Mouse (Mus musculus): Measurements from ENCODE around the gene Selenoo.

Selenoo gene

GRCm38 (mm10) chr15:89126622-89127021, 37.7 kb downstream of the Selenoo start:
- DNase-seq (ENCODE audit: low spot score in 2 of 2), result peak in 1 of 2 experiments; percentile 34

- peak in 1 of 2 experiments; percentile 42 for DNase-seq (ENCODE audit: low spot score in 2 of 2)
Measured at GRCm38 (mm10) chr15:89127364-89127940, 38.6 kb downstream of the Selenoo start.

GRCm38 (mm10) chr15:89128382-89129350, 39.8 kb downstream of the Selenoo start, which contains the start of gene Hdac10:
Gene Hdac10, minus strand, starts transcription at chr15:89128700.
- peak; percentile 84 to 87 for DNase-seq (ENCODE audit: low spot score in 2 of 2)

GRCm38 (mm10) chr15:89130245-89130644, 41.4 kb downstream of the Selenoo start:
- no peak for DNase-seq (ENCODE audit: low spot score in 2 of 2)

GRCm38 (mm10) chr15:89131316-89131715, 42.4 kb downstream of the Selenoo start:
- no peak for DNase-seq (ENCODE audit: low spot score in 2 of 2)

GRCm38 (mm10) chr15:89136461-89137155, 47.7 kb downstream of the Selenoo start:
- no peak for DNase-seq (ENCODE audit: low spot score in 2 of 2)

GRCm38 (mm10) chr15:89137378-89138045, 48.6 kb downstream of the Selenoo start:
- DNase-seq (ENCODE audit: low spot score in 2 of 2), result no peak

- no peak for DNase-seq (ENCODE audit: low spot score in 2 of 2)
Measured at GRCm38 (mm10) chr15:89138046-89138405, 49.1 kb downstream of the Selenoo start.

GRCm38 (mm10) chr15:89138531-89138930, 49.6 kb downstream of the Selenoo start:
- no peak for DNase-seq (ENCODE audit: low spot score in 2 of 2)

- no peak for DNase-seq (ENCODE audit: low spot score in 2 of 2)
Measured at GRCm38 (mm10) chr15:89140048-89140658, 51.3 kb downstream of the Selenoo start.

GRCm38 (mm10) chr15:89140659-89141252, 51.9 kb downstream of the Selenoo start, which contains the start of gene Mapk12:
Gene Mapk12, minus strand, starts transcription at chr15:89140703.
- DNase-seq (ENCODE audit: low spot score in 2 of 2), result no peak

GRCm38 (mm10) chr15:89141443-89141842, 52.6 kb downstream of the Selenoo start:
- DNase-seq (ENCODE audit: low spot score in 2 of 2), result no peak

- no peak for DNase-seq (ENCODE audit: low spot score in 2 of 2)
Measured at GRCm38 (mm10) chr15:89141905-89142304, 53.0 kb downstream of the Selenoo start.

- no peak for DNase-seq (ENCODE audit: low spot score in 2 of 2)
Measured at GRCm38 (mm10) chr15:89143134-89143533, 54.2 kb downstream of the Selenoo start.

- no peak for DNase-seq (ENCODE audit: low spot score in 2 of 2)
Measured at GRCm38 (mm10) chr15:89144965-89145364, 56.1 kb downstream of the Selenoo start.

- no peak for DNase-seq (ENCODE audit: low spot score in 2 of 2)
Measured at GRCm38 (mm10) chr15:89145813-89146350, 57.0 kb downstream of the Selenoo start.

GRCm38 (mm10) chr15:89146537-89146936, 57.7 kb downstream of the Selenoo start:
- peak; percentile 72 to 74 for DNase-seq (ENCODE audit: low spot score in 2 of 2)

- DNase-seq (ENCODE audit: low spot score in 2 of 2), result no peak
Measured at GRCm38 (mm10) chr15:89147024-89147423, 58.1 kb downstream of the Selenoo start.

GRCm38 (mm10) chr15:89147456-89147855, 58.6 kb downstream of the Selenoo start:
- no peak for DNase-seq (ENCODE audit: low spot score in 2 of 2)

- DNase-seq (ENCODE audit: low spot score in 2 of 2), result no peak
Measured at GRCm38 (mm10) chr15:89147895-89148294, 59.0 kb downstream of the Selenoo start.

Measured in right cerebral cortex, postnatal 10 days (tissue).